Mouse (Mus musculus): Measurements from ENCODE around the gene Lbx1. TPM values are rescaled to one million over a fixed set of nuclear protein-coding genes. Genes with fewer than 3 reads are reported as not detected.

The Lbx1 gene
- polyA plus RNA-seq, 1 experiment from 2014 or later: not detected

DNA sequence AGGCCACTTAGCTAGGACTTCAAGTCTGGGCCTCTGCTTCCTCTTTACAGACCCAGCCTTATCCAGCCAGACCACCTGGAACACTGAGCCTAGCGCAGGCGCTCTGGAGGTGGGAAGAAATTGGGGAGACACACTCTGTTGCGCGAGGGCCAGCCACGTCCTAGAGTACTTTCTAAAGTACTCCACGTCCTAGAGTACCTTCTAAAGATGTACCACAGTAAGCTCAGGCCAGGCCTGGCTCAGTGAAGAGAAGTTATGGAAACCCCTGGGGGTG, 11.4 kb downstream of the Lbx1 start:
- Histone ChIP-seq H3K4me2 (no peak overlapping the region), H3K27ac (ENCODE audit: low read depth, low read length) (no peak overlapping the region), H3K4me1 (ENCODE audit: control insufficient read depth, insufficient read depth, low read length) (0 out of 2 replicates have a peak, but pooled peaks cover 6% of the 10 kb centered on the region), H3K36me3 (ENCODE audit: control insufficient read depth, insufficient read depth, low read length) (no peaks in the 10 kb centered on the region), H3K9ac (ENCODE audit: low read length) (no peak overlapping the region), H3K27me3 (ENCODE audit: control insufficient read depth, insufficient read depth, low read length) (peaks cover 89% of the 10 kb centered on the region), H3K9me3 (ENCODE audit: control insufficient read depth, low read length) (no peaks in the 10 kb centered on the region), H3K4me3 (ENCODE audit: low read depth, low read length) (no peak overlapping the region)
- DNase-seq (ENCODE audit: low spot score, missing footprints) (peak; percentile 86), ATAC-seq (ENCODE audit: low FRiP score) (no peak)
- 0% methylated on average over 6 of the region's 6 CpGs for WGBS

- no peaks in the 10 kb centered on the region for H3K36me3 ChIP-seq (ENCODE audit: control insufficient read depth, insufficient read depth, low read length)
- WGBS: under 1% methylated on average over 49 of the region's 49 CpGs
- peaks cover 84% of the 10 kb centered on the region for H3K27me3 ChIP-seq (ENCODE audit: control insufficient read depth, insufficient read depth, low read length)
- H3K9ac ChIP-seq (ENCODE audit: low read length): no peak overlapping the region
- no peaks in the 10 kb centered on the region for H3K9me3 ChIP-seq (ENCODE audit: control insufficient read depth, low read length)
- no peak overlapping the region for H3K4me3 ChIP-seq (ENCODE audit: low read depth, low read length)
- 0 out of 2 replicates have a peak, but pooled peaks cover 6% of the 10 kb centered on the region for H3K4me1 ChIP-seq (ENCODE audit: control insufficient read depth, insufficient read depth, low read length)
- H3K27ac ChIP-seq (ENCODE audit: low read depth, low read length): no peak overlapping the region
- DNase-seq (ENCODE audit: low spot score, missing footprints) (peak; percentile 94), ATAC-seq (ENCODE audit: low FRiP score) (no peak)
- no peak overlapping the region for H3K4me2 ChIP-seq
Measured at GRCm38 (mm10) chr19:45223413-45224285, 12.0 kb downstream of the Lbx1 start.

DNA sequence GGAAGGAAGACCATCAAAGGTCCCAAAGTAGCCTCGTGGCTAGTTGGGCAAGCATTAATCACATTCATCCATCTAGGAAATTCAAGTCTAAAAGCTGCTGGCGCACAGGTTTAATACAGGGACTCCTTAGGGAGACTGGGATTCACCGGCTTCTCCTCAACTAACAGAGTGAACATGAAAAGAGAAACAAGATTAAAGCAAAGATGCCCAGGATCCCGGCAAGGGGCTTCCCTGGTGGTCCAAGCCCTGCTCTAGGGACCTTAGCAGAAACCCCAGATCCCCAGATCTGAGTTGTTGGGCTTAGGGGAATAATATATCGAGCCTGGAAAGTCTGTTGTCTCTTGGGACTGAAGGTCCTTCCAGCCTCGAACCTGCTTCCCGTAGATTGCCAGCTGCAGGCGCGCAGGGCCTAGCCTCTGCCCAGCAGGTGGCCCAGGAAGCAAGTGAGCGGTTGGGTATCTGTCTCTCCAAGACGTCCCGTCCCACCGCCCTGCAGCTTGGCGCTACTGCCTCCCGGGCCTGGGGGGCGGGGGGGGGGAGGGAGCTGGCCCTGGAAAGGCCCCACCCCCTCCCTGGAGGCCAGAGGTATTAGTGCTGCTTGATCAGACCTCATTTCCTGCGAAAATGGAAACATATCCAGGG, 13.3 kb downstream of the Lbx1 start:
- H3K36me3 ChIP-seq (ENCODE audit: control insufficient read depth, insufficient read depth, low read length): no peaks in the 10 kb centered on the region
- peak; percentile 91 for DNase-seq (ENCODE audit: low spot score, missing footprints)
- no peak overlapping the region for H3K4me2 ChIP-seq
- H3K27me3 ChIP-seq (ENCODE audit: control insufficient read depth, insufficient read depth, low read length): peaks cover 75% of the 10 kb centered on the region
- no peak for ATAC-seq (ENCODE audit: low FRiP score)
- no peaks in the 10 kb centered on the region for H3K9me3 ChIP-seq (ENCODE audit: control insufficient read depth, low read length)
- no peak overlapping the region for H3K4me3 ChIP-seq (ENCODE audit: low read depth, low read length)
- no peak overlapping the region for H3K27ac ChIP-seq (ENCODE audit: low read depth, low read length)
- 0 out of 2 replicates have a peak, but pooled peaks cover 6% of the 10 kb centered on the region for H3K4me1 ChIP-seq (ENCODE audit: control insufficient read depth, insufficient read depth, low read length)
- H3K9ac ChIP-seq (ENCODE audit: low read length): no peak overlapping the region
- WGBS: 1% methylated on average over 16 of the region's 17 CpGs

DNA sequence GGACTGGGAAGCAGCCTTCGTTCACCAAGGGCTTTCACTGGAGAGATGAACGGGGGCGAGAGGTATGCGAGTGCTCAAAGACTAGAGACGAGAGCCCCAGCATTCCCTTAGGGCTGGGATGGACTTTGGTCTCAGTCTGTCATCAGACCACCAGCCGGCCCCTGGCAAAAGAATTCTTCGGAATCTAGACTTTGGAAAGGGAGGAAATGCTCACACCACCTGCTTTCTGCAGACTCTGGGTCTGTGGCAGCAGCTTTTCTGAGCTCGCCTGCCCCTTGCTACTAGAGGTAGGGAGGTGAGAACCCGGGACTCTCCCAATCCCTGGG, 14.2 kb downstream of the Lbx1 start:
- no peaks in the 10 kb centered on the region for H3K9me3 ChIP-seq (ENCODE audit: control insufficient read depth, low read length)
- no peak overlapping the region for H3K27ac ChIP-seq (ENCODE audit: low read depth, low read length)
- H3K4me1 ChIP-seq (ENCODE audit: control insufficient read depth, insufficient read depth, low read length): 0 out of 2 replicates have a peak, but pooled peaks cover 6% of the 10 kb centered on the region
- WGBS: 2% methylated on average over 9 of the region's 9 CpGs
- peaks cover 67% of the 10 kb centered on the region for H3K27me3 ChIP-seq (ENCODE audit: control insufficient read depth, insufficient read depth, low read length)
- DNase-seq (ENCODE audit: low spot score, missing footprints): no peak
- no peak for ATAC-seq (ENCODE audit: low FRiP score)
- no peaks in the 10 kb centered on the region for H3K36me3 ChIP-seq (ENCODE audit: control insufficient read depth, insufficient read depth, low read length)
- peak overlapping the region; percentile 55; the same call in 1 of the 2 replicates for H3K4me2 ChIP-seq
- H3K9ac ChIP-seq (ENCODE audit: low read length): peak overlapping the region; percentile 54; the same call in 1 of the 2 replicates
- H3K4me3 ChIP-seq (ENCODE audit: low read depth, low read length): peak overlapping the region; percentile 15; the same call in 1 of the 2 replicates

DNA sequence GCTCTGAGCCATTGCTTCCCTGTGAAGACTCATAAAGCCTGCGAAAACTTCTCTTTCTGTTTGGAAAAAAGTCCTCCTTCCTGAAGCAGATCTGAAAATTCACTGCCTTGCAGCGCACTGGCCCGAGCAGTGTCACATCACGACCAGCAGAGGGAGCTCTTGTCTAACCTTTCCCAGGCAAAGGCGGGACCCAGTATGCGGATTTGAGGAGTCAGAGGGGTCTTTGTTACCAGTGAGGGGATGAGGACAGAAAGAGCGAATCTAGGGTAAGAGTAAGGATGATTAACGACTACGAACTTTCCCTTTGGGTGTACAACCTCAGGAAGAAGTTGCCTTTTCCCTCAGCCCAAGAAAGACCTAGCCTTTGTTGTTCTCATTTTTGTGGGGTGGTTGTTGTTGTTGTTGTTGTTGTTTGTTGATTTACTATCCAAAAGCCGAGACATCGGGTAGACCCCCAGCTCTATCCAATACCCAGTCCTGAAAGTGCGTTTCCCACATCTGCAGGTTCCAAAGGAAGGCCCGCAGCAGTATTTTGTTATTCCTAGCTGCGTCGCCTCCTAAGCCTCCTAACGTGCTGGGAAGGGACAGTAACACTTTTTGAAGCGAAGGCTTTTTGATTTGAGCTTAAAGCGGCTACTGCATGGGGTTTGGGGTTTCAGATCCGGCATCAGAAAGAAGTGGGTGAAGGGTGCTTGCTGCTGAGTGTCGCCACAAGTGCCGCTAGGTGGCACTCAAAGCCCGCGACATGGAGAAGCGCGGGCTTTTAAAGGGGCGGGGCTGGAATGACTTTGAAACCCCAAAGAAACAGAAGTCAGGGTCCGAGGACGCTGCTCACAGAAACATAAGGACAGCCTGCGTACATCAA, 14.8 kb downstream of the Lbx1 start:
- Histone ChIP-seq H3K4me3 (ENCODE audit: low read depth, low read length) (peak overlapping the region; percentile 15; the same call in 1 of the 2 replicates), H3K4me1 (ENCODE audit: control insufficient read depth, insufficient read depth, low read length) (0 out of 2 replicates have a peak, but pooled peaks cover 6% of the 10 kb centered on the region), H3K27ac (ENCODE audit: low read depth, low read length) (no peak overlapping the region), H3K4me2 (peak overlapping the region; percentile 55), H3K9me3 (ENCODE audit: control insufficient read depth, low read length) (no peaks in the 10 kb centered on the region), H3K27me3 (ENCODE audit: control insufficient read depth, insufficient read depth, low read length) (peaks cover 61% of the 10 kb centered on the region), H3K36me3 (ENCODE audit: control insufficient read depth, insufficient read depth, low read length) (no peaks in the 10 kb centered on the region), H3K9ac (ENCODE audit: low read length) (peak overlapping the region; percentile 54; the same call in 1 of the 2 replicates)
- DNase-seq (ENCODE audit: low spot score, missing footprints) (peak; percentile 99), ATAC-seq (ENCODE audit: low FRiP score) (peak; percentile 74)
- WGBS: 2% methylated on average over 29 of the region's 29 CpGs

DNA sequence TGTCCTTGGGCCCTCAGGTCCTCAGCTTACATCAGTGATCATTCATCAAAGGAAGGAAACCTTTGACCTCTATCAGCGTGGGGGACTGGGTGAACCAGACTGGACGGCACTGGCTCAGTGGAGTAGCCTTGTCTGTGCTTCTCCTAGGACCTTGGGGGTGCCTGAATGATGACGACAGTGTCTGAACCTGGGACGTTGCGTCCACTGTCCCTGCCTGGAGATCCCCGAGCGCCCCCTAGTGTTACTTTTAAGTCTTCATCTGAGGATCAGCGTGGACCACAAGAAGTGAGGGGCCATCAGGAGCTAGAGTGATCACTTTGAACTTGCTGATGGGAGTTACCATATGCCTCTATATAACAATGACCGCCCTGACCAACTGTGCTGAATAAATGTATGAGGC, 19.4 kb downstream of the Lbx1 start:
- Histone ChIP-seq H3K27ac (ENCODE audit: low read depth, low read length) (no peak overlapping the region), H3K4me2 (no peak overlapping the region), H3K9me3 (ENCODE audit: control insufficient read depth, low read length) (no peaks in the 10 kb centered on the region), H3K27me3 (ENCODE audit: control insufficient read depth, insufficient read depth, low read length) (peaks cover 15% of the 10 kb centered on the region), H3K4me1 (ENCODE audit: control insufficient read depth, insufficient read depth, low read length) (0 out of 2 replicates have a peak, but pooled peaks cover 3% of the 10 kb centered on the region), H3K4me3 (ENCODE audit: low read depth, low read length) (no peak overlapping the region), H3K9ac (ENCODE audit: low read length) (no peak overlapping the region), H3K36me3 (ENCODE audit: control insufficient read depth, insufficient read depth, low read length) (no peaks in the 10 kb centered on the region)
- DNase-seq (ENCODE audit: low spot score, missing footprints) (peak; percentile 88), ATAC-seq (ENCODE audit: low FRiP score) (peak; percentile 50; the same call in 1 of the 2 replicates)
- WGBS: 5% methylated on average over 9 of the region's 9 CpGs

DNA sequence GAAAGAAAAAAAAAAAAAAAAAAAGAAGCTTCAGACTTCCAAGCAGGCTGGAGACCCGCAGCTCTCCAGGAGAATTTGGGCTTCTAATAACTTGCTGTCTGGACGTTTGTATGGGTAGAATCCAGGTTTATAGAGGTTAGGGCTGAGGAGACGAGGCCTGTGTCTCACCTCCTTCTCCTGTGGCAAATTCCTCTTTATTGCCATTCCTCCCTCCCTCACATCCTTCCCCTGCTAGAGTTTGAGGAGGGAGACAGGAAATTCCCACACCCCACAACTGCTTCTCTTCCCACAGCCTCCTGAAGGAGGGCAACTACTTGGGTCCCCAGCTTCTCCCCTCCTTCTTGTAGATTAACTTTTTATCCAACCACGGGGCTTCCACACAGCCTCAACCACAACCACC, 20.2 kb downstream of the Lbx1 start:
- no peak overlapping the region for H3K4me2 ChIP-seq
- no peak overlapping the region for H3K4me3 ChIP-seq (ENCODE audit: low read depth, low read length)
- WGBS: 79% methylated on average over 4 of the region's 4 CpGs
- H3K36me3 ChIP-seq (ENCODE audit: control insufficient read depth, insufficient read depth, low read length): no peaks in the 10 kb centered on the region
- ATAC-seq (ENCODE audit: low FRiP score) (no peak), DNase-seq (ENCODE audit: low spot score, missing footprints) (peak; percentile 75)
- H3K4me1 ChIP-seq (ENCODE audit: control insufficient read depth, insufficient read depth, low read length): no peaks in the 10 kb centered on the region
- no peak overlapping the region for H3K27ac ChIP-seq (ENCODE audit: low read depth, low read length)
- H3K9me3 ChIP-seq (ENCODE audit: control insufficient read depth, low read length): no peaks in the 10 kb centered on the region
- H3K27me3 ChIP-seq (ENCODE audit: control insufficient read depth, insufficient read depth, low read length): peaks cover 12% of the 10 kb centered on the region; the same call in 1 of the 2 replicates
- no peak overlapping the region for H3K9ac ChIP-seq (ENCODE audit: low read length)

GRCm38 (mm10) chr19:45209776-45210422, 25.7 kb downstream of the Lbx1 start:
- Histone ChIP-seq H3K4me1 (ENCODE audit: control insufficient read depth, insufficient read depth, low read length) (no peaks in the 10 kb centered on the region), H3K4me2 (no peak overlapping the region), H3K36me3 (ENCODE audit: control insufficient read depth, insufficient read depth, low read length) (no peaks in the 10 kb centered on the region), H3K27me3 (ENCODE audit: control insufficient read depth, insufficient read depth, low read length) (0 out of 2 replicates have a peak, but pooled peaks cover 2% of the 10 kb centered on the region), H3K4me3 (ENCODE audit: low read depth, low read length) (no peak overlapping the region), H3K9me3 (ENCODE audit: control insufficient read depth, low read length) (no peaks in the 10 kb centered on the region), H3K27ac (ENCODE audit: low read depth, low read length) (no peak overlapping the region), H3K9ac (ENCODE audit: low read length) (no peak overlapping the region)
- ATAC-seq (ENCODE audit: low FRiP score) (no peak), DNase-seq (ENCODE audit: low spot score, missing footprints) (peak; percentile 71)
- 80% methylated on average over 14 of the region's 14 CpGs for WGBS

Data from midbrain, embryonic 11.5 days (tissue).